Mouse (Mus musculus): ENCODE results near the gene Hnrnph1. TPM values are rescaled to one million over a fixed set of nuclear protein-coding genes. Genes with fewer than 3 reads are reported as not detected.

Hnrnph1 gene
- polyA plus RNA-seq, 1 experiment: 1,562 TPM

DNA sequence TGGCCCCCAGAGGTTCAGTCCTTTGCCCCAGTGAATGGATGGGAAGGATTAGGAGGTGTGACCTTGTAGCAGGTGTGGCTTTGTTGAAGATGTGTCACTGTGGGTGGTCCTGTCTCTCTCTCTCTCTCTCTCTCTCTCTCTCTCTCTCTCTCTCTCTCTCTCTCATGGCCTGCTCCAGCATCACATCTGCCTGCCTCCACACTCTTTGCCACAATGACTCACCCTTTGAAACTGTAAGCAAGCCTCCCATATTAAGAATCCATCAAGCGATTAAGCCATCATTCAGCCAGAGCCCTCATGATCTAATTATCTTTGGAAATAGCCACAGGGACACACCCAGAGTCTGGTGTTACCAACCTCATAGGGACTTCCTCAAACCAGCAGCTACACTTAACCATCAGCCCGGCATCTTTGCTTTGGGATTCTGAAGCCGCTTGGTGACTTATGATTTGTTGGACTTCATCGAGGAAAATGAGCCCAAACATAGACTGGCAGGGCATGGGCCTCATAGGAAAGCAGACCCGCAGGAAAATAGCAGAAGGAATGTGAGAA lies 7.4 kb upstream of the Hnrnph1 start:
- 74% methylated on average over 5 of the region's 5 CpGs for WGBS
- Histone ChIP-seq H3K4me1 (ENCODE audit: control insufficient read depth, insufficient read depth, low read length) (peaks cover 6% of the 10 kb centered on the region), H3K4me3 (ENCODE audit: insufficient read depth, low read depth, low read length) (no peak overlapping the region), H3K27ac (ENCODE audit: insufficient read depth, low read depth, low read length) (no peak overlapping the region; the same call in none of the 2 replicates)
- TF ChIP-seq CTCF (IDR thresholded peaks at IDR 0.05; ENCODE audit: insufficient read depth, low read depth, low read length): no peak
- no peak for TF ChIP-seq POLR2A (IDR thresholded peaks at IDR 0.05; ENCODE audit: insufficient read depth, low read depth, low read length)

DNA sequence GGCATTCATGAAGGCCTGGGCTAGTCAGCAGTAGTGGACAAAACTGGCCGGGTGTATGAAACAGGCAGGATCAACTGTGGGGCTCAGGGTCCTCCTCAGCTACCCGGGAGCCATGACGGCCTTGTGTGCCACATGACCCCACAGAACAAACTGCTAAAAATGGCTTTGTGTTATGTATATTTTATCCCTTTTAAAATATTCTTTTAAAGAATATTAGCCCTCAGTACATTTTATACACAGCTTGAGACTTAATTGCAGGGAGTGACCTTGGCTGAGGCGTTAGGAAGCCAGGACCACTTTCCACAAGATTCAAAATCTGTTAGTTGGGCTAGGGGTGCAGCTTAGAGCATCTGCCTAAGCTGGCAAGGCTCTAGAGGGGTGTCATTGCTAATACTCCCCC lies 5.8 kb upstream of the Hnrnph1 start:
- Histone ChIP-seq H3K4me1 (ENCODE audit: control insufficient read depth, insufficient read depth, low read length) (peaks cover 6% of the 10 kb centered on the region), H3K4me3 (ENCODE audit: insufficient read depth, low read depth, low read length) (no peak overlapping the region), H3K27ac (ENCODE audit: insufficient read depth, low read depth, low read length) (no peak overlapping the region)
- 38% methylated on average over 4 of the region's 4 CpGs for WGBS
- TF ChIP-seq CTCF (IDR thresholded peaks at IDR 0.05; ENCODE audit: insufficient read depth, low read depth, low read length) (no peak), POLR2A (IDR thresholded peaks at IDR 0.05; ENCODE audit: insufficient read depth, low read depth, low read length) (no peak)

DNA sequence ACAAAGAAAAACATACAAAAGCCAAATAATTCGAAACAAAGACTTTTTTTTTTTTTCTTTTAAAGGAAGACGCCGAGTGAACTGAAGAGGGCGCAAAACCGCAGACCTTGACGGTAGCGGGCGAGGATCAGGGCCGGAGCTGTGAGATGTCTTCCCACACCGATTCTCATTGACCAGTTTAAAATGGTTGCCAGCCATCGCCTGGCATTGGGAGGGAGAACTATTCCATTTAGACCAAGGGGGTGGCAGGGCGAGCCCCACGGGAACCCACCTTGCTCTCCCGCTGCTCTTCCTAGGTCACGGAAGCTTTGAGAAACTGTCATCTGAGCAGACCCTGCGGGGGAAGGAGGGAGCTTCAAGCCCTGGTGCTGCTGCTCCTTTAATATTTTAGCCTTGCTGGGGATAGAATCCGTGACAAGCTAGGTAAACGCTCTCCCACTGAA lies 5.4 kb upstream of the Hnrnph1 start:
- 2% methylated on average over 18 of the region's 18 CpGs for WGBS
- Histone ChIP-seq H3K4me3 (ENCODE audit: insufficient read depth, low read depth, low read length) (peak overlapping the region; percentile 63), H3K27ac (ENCODE audit: insufficient read depth, low read depth, low read length) (peak overlapping the region; percentile 95), H3K4me1 (ENCODE audit: control insufficient read depth, insufficient read depth, low read length) (peaks cover 10% of the 10 kb centered on the region)
- TF ChIP-seq POLR2A (IDR thresholded peaks at IDR 0.05; ENCODE audit: insufficient read depth, low read depth, low read length) (peak; percentile 39; the same call in 1 of the 2 replicates), CTCF (IDR thresholded peaks at IDR 0.05; ENCODE audit: insufficient read depth, low read depth, low read length) (0 out of 2 replicates have a peak, but pooled peaks have one; percentile 7)

DNA sequence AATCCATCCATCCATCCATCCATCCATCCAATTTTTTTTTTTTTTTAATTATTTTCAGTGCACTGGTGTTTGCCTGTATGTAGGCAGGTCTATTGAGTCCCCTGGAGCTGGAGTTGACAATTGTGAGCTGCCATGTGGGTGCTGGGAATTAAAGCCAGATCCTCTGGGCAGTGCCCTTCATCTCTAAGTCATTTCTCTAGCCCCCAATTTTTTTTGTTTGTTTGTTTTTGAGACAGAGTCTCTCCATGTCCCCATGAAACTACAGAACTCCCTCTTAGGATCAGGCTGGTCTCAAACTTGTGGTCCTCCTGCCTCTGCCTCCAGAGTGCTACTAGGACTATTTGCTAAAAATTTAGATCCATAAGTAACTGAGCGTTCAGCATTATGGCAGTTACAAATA lies 4.9 kb upstream of the Hnrnph1 start:
- H3K4me1 ChIP-seq (ENCODE audit: control insufficient read depth, insufficient read depth, low read length): peaks cover 10% of the 10 kb centered on the region
- no peak overlapping the region for H3K4me3 ChIP-seq (ENCODE audit: insufficient read depth, low read depth, low read length)
- TF ChIP-seq CTCF (IDR thresholded peaks at IDR 0.05; ENCODE audit: insufficient read depth, low read depth, low read length) (no peak), POLR2A (IDR thresholded peaks at IDR 0.05; ENCODE audit: insufficient read depth, low read depth, low read length) (no peak)
- H3K27ac ChIP-seq (ENCODE audit: insufficient read depth, low read depth, low read length): peak overlapping the region; percentile 95; the same call in 1 of the 2 replicates
- WGBS: 98% methylated on average over 1 of the region's 1 CpGs

DNA sequence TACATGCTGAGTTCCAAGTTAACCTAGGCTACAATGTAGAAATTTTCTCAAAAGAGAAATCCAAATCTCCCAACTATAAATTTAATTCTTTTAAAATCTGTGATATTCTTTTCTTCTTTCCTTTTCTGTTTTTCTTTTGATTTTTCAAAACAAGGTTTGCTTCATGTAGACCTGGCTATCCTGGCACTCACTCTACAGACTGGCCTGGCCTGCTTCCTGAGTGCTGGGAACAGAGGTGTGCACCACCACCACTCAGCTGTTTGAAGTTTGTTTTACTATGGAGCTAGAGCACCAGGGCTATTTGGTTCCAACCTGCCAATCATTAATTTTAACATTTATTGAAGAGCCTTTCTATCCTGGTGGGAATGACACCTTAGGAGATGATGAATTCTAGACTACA lies 3.7 kb upstream of the Hnrnph1 start:
- Histone ChIP-seq H3K27ac (ENCODE audit: insufficient read depth, low read depth, low read length) (no peak overlapping the region), H3K4me3 (ENCODE audit: insufficient read depth, low read depth, low read length) (no peak overlapping the region), H3K4me1 (ENCODE audit: control insufficient read depth, insufficient read depth, low read length) (peaks cover 10% of the 10 kb centered on the region)
- TF ChIP-seq CTCF (IDR thresholded peaks at IDR 0.05; ENCODE audit: insufficient read depth, low read depth, low read length): no peak
- TF ChIP-seq POLR2A (IDR thresholded peaks at IDR 0.05; ENCODE audit: insufficient read depth, low read depth, low read length): no peak

DNA sequence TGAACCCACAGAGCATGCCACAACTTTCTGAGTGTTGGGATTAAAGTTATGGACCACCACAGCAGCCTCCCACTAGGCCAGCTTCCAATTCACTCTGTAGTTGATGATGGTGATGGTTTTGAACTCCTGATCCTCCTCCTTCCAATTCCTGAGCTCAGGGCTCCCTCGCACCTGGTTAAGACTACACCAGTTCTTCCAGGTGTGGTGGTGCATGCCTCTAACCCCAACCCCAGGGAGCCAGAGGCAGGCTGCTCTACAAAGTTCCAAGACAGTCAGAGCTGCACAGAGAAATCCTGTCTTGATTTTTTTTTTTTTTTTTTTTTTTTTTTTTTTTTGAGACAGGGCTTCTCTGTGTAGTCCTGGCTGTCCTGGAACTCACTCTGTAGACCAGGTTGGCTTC lies 3.2 kb upstream of the Hnrnph1 start:
- Histone ChIP-seq H3K4me3 (ENCODE audit: insufficient read depth, low read depth, low read length) (no peak overlapping the region), H3K4me1 (ENCODE audit: control insufficient read depth, insufficient read depth, low read length) (peaks cover 10% of the 10 kb centered on the region), H3K27ac (ENCODE audit: insufficient read depth, low read depth, low read length) (no peak overlapping the region)
- 100% methylated on average over 1 of the region's 1 CpGs for WGBS
- TF ChIP-seq POLR2A (IDR thresholded peaks at IDR 0.05; ENCODE audit: insufficient read depth, low read depth, low read length) (no peak), CTCF (IDR thresholded peaks at IDR 0.05; ENCODE audit: insufficient read depth, low read depth, low read length) (no peak)

DNA sequence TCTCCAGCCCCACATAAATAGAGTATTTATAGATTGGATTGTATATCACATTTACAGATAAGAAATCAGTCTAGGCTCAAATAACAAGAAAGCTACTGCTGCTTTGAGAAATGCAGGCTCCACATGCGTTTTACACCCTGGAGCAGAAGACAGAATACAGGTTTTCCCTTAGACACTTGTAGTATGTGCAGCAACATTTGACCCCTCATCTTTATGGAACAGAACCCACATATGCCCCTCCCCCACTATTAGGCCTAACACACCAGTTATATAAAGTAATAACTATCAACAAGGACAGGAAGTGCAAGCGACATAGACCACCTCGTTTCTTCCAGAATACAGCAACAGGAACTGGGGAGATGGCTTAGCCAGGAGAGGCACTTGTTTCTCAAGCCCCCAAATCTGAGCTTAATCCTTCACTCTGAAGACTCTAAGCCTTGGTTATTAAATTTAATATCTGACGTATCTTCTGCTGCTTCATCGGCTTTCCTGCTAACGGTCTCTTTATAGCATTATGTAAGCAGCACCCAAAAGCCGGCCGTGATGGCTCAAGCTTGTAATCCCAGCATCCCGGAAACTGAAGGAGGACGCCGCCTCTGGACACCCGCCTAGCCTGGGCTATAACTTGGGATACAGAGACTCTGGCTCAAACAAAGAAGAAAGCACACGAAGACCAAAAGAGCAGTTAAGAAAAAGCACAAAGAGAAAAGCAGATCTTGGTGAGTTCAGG lies 2.3 kb upstream of the Hnrnph1 start:
- 92% methylated on average over 13 of the region's 13 CpGs for WGBS
- no peak for TF ChIP-seq POLR2A (IDR thresholded peaks at IDR 0.05; ENCODE audit: insufficient read depth, low read depth, low read length)
- no peak for TF ChIP-seq CTCF (IDR thresholded peaks at IDR 0.05; ENCODE audit: insufficient read depth, low read depth, low read length)

DNA sequence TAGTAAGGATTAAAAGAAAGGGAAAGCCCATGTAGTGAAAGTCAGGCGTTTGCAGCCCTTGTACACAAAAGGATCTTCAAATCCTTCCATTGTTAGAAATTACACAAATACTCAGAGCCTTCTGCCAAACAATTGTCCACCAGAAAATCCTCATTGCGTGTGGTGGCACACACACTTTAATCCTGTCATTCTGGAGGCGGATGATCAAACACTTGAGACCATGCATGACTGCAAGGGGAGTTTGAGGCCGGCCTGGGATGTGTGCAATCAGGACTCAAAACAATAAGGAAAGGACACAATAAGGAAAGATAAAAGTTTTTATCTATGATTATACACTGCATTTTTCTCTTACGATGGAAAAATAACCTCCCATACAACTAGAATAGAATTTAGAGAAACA lies 1.4 kb upstream of the Hnrnph1 start:
- peaks cover 6% of the 10 kb centered on the region for H3K4me1 ChIP-seq (ENCODE audit: control insufficient read depth, insufficient read depth, low read length)
- TF ChIP-seq CTCF (IDR thresholded peaks at IDR 0.05; ENCODE audit: insufficient read depth, low read depth, low read length) (no peak), POLR2A (IDR thresholded peaks at IDR 0.05; ENCODE audit: insufficient read depth, low read depth, low read length) (no peak)
- 84% methylated on average over 5 of the region's 5 CpGs for WGBS
- H3K4me3 ChIP-seq (ENCODE audit: insufficient read depth, low read depth, low read length): no peak overlapping the region
- H3K27ac ChIP-seq (ENCODE audit: insufficient read depth, low read depth, low read length): no peak overlapping the region

More for the DNA sequence above, 2.3 kb upstream of the Hnrnph1 start:
- no peak overlapping the region for H3K4me3 ChIP-seq (ENCODE audit: insufficient read depth, low read depth, low read length)
- H3K27ac ChIP-seq (ENCODE audit: insufficient read depth, low read depth, low read length): no peak overlapping the region
- H3K4me1 ChIP-seq (ENCODE audit: control insufficient read depth, insufficient read depth, low read length): peaks cover 10% of the 10 kb centered on the region

DNA sequence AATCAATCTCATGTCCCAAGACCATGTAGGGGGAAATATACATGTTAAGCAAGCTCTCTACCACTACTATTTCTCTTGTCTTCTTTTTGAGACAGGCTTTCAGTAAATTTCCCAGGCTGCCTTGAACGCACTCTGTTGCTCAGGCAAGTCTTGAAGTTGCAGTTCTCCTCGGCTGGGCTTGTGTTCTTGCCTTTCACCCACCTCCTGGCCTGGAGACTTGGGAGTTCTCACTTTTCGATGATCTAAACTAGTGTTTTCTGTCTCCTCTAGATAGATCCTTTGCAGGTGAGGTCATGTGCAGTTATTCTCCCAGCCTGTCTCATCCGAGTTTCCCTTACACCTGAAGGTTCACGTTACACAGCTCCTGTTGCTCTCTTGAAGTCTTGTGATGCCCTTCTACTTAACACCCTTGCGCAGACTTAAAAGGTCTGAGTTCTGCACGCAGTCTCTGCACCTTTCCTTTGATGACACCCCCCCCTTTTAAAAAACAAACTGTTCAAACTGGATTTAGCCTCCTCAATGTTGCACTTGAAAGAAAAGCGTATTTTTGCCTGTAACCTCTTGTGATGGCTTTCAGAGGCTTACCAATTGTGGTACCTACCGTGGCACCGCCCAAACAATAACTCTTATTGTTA lies 517 bp upstream of the Hnrnph1 start:
- peaks cover 4% of the 10 kb centered on the region for H3K4me1 ChIP-seq (ENCODE audit: control insufficient read depth, insufficient read depth, low read length)
- 35% methylated on average over 10 of the region's 10 CpGs for WGBS
- TF ChIP-seq POLR2A (IDR thresholded peaks at IDR 0.05; ENCODE audit: insufficient read depth, low read depth, low read length): no peak
- TF ChIP-seq CTCF (IDR thresholded peaks at IDR 0.05; ENCODE audit: insufficient read depth, low read depth, low read length): no peak
- peak overlapping the region; percentile 99 for H3K27ac ChIP-seq (ENCODE audit: insufficient read depth, low read depth, low read length)
- peak overlapping the region; percentile 89 for H3K4me3 ChIP-seq (ENCODE audit: insufficient read depth, low read depth, low read length)
